Mouse (Mus musculus) ES-E14 (cell line): ENCODE results near the gene Gmppa. TPM values are rescaled to one million over a fixed set of nuclear protein-coding genes. Genes with fewer than 3 reads are reported as not detected.
A peak's percentile ranks its signal among the peaks of the same experiment; 100 is the strongest.

ENCODE experiments used
- DNase-seq: peaks from one replicate; pipeline ENCODE4 v3.0.0-alpha.2; 2013; ENCODE audit warnings: low read depth, low spot score
- H3K27ac ChIP-seq: 2 replicates; pipeline ENCODE4 v1.5.1; 2012; ENCODE audit warnings: low read depth, mild to moderate bottlenecking, low read length, moderate library complexity, mixed read lengths; ENCODE audit not compliant: poor library complexity, insufficient read depth, severe bottlenecking
- H3K36me3 ChIP-seq: 2 replicates; pipeline ENCODE4 v1.6.1; 2012; ENCODE audit warnings: mild to moderate bottlenecking, low read length, moderate library complexity, mixed read lengths; ENCODE audit not compliant: control insufficient read depth, poor library complexity, insufficient read depth, severe bottlenecking
- H3K4me1 ChIP-seq, 2 experiments: fragments of 150-350 bp in 1 of 2; sonication (generic) in 1 of 2; 2 replicates each; pipeline ENCODE4 v1.6.1; 2012; ENCODE audit warnings: low read length in 2 of 2, mild to moderate bottlenecking in 1 of 2, mixed read lengths in 1 of 2; ENCODE audit not compliant: control insufficient read depth in 2 of 2, insufficient read depth in 2 of 2, poor library complexity in 1 of 2
- H3K4me3 ChIP-seq, 2 experiments: fragments of 150-350 bp in 1 of 2; sonication (generic) in 1 of 2; 2 replicates each; pipeline ENCODE4 v1.5.1; 2012; ENCODE audit warnings: low read length in 2 of 2, low read depth in 1 of 2, mild to moderate bottlenecking in 1 of 2, mixed read lengths in 1 of 2; ENCODE audit not compliant: insufficient read depth in 1 of 2, poor library complexity in 1 of 2, severe bottlenecking in 1 of 2
- H3K9ac ChIP-seq: 2 replicates; pipeline ENCODE4 v1.6.1; 2012; ENCODE audit warnings: low read depth, mild to moderate bottlenecking, low read length, mixed read lengths; ENCODE audit not compliant: poor library complexity, insufficient read depth, severe bottlenecking
- H3K9me3 ChIP-seq: fragments of 150-350 bp; sonication (generic); 2 replicates; pipeline ENCODE4 v1.6.1; 2012; ENCODE audit warnings: low read depth, mild to moderate bottlenecking, low read length; ENCODE audit not compliant: control insufficient read depth, insufficient read depth
- CHD2 ChIP-seq: IDR thresholded peaks from 2 replicates; pipeline ENCODE4 v1.6.1; 2014; ENCODE audit warnings: mild to moderate bottlenecking, low read depth, low read length, inconsistent platforms
- HCFC1 ChIP-seq: IDR thresholded peaks from 2 replicates; pipeline ENCODE4 v1.6.1; 2012; ENCODE audit warnings: low read length, inconsistent platforms, borderline replicate concordance; ENCODE audit not compliant: insufficient read depth
- MAFK ChIP-seq: IDR thresholded peaks from 2 replicates; pipeline ENCODE4 v1.6.1; 2014; ENCODE audit warnings: mild to moderate bottlenecking, low read depth, low read length, inconsistent platforms; ENCODE audit not compliant: insufficient read depth
- ZC3H11A ChIP-seq: IDR thresholded peaks from 2 replicates; pipeline ENCODE4 v1.6.1; 2012; ENCODE audit warnings: low read depth, mild to moderate bottlenecking, inconsistent platforms, low read length, borderline replicate concordance
- ZNF384 ChIP-seq: IDR thresholded peaks from 2 replicates; pipeline ENCODE4 v1.6.1; 2012; ENCODE audit warnings: low read depth, low read length, inconsistent platforms
- in situ Hi-C, 2 experiments: fragments of 600-800 bp; cut with MboI; formaldehyde crosslinking; loops; one replicate each; pipeline ENCODE4 v1.15.1; 2025; ENCODE audit warnings: low sequenced_read_pairs in 2 of 2, inconsistent platforms in 1 of 2; ENCODE audit not compliant: unreplicated experiment in 2 of 2
- total RNA-seq: library from RNA; depleted of rRNA; stranded (reverse); fragments of 300-350 nt; gene quantifications from 2 replicates; pipeline ENCODE4 v1.2.3, GENCODE M21; 2012

Gmppa gene
- total RNA-seq, 1 experiment = 40.2 TPM

DNA sequence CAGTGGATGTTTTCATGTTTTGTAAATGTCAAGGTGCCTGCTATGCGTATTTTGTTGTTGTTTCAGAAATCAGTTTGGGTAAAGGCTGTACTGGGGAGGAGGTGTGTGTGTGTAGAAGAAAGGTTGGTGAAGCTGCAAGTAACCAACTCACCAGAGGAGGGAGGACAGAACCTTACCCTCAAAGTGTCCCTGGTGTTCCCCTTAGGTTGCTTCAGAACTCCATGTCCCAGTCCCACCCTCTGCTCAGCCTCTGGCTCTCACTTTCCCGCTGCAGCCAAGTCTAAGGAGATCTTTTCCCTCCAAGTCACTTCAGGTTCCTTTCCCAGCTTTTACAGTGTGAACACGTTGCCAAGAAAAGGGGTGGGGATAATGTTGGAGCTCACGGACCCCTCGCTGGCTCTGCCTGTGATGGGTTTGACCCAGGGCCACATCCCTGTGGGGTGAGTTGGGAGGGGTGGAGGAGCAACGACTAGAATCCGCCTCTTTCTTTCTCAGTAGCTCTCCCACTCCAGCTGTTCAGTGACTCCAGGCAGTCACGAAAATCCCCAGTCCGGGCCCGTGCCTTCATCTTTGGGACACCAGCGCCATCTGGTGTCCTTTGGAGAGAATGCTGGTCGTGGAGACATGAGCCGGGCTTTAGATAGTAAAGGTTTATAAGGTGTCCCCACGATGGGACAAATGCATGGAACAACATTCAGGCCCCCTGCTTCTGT, 31.6 kb downstream of the Gmppa start:
- Histone ChIP-seq H3K9ac (no peak overlapping the region), H3K4me3 (no peak overlapping the region)
- in situ Hi-C loops = loop anchor here (10.0 kb wide), 1 partner anchor 123 kb away; no protein-coding TSS in a partner anchor

GRCm38 (mm10) chr1:75469287-75469825, 33.6 kb downstream of the Gmppa start:
- no peak overlapping the region for H3K4me3 ChIP-seq
- DNase-seq = no peak
- no peak overlapping the region for H3K27ac ChIP-seq

More for the DNA sequence above, 31.6 kb downstream of the Gmppa start:
- no peak overlapping the region for H3K27ac ChIP-seq
- peak; percentile 82 for DNase-seq
- no peaks in the 10 kb centered on the region for H3K9me3 ChIP-seq
- H3K4me1 ChIP-seq = peaks cover 0 to 2% of the 10 kb centered on the region in 2 experiments; a peak in 1 of 4 replicates
- H3K36me3 ChIP-seq = no peaks in the 10 kb centered on the region
- TF ChIP-seq ZC3H11A (peak; percentile 80), MAFK (no peak), CHD2 (no peak)

GRCm38 (mm10) chr1:75476441-75476840, 40.7 kb downstream of the Gmppa start:
- in situ Hi-C loops = no loop called here
- Histone ChIP-seq H3K9me3 (no peaks in the 10 kb centered on the region), H3K4me1 (peaks cover 4 to 8% of the 10 kb centered on the region in 2 experiments; a peak in 2 of 4 replicates), H3K4me3 (no peak overlapping the region), H3K9ac (no peak overlapping the region), H3K27ac (no peak overlapping the region), H3K36me3 (peaks cover 27% of the 10 kb centered on the region)
- TF ChIP-seq MAFK (no peak), CHD2 (no peak), ZC3H11A (no peak), ZNF384 (no peak), HCFC1 (no peak)
- DNase-seq = no peak

More at GRCm38 (mm10) chr1:75469287-75469825, 33.6 kb downstream of the Gmppa start:
- Histone ChIP-seq H3K9ac (no peak overlapping the region), H3K4me1 (peaks cover 0 to 2% of the 10 kb centered on the region in 2 experiments; a peak in 1 of 4 replicates), H3K36me3 (peaks cover 5% of the 10 kb centered on the region), H3K9me3 (no peaks in the 10 kb centered on the region)
- in situ Hi-C loops = loop anchor here (10.0 kb wide), 1 partner anchor 125 kb away; no protein-coding TSS in a partner anchor
- TF ChIP-seq ZC3H11A = no peak
- no peak for TF ChIP-seq MAFK
- no peak for TF ChIP-seq HCFC1
- no peak for TF ChIP-seq ZNF384
- TF ChIP-seq CHD2 = no peak

- DNase-seq = peak; percentile 66
- Histone ChIP-seq H3K4me1 (peaks cover 4 to 8% of the 10 kb centered on the region in 2 experiments; a peak in 2 of 4 replicates), H3K36me3 (peaks cover 27% of the 10 kb centered on the region), H3K4me3 (peak overlapping the region; percentile 18 to 25; a peak in 2 of 4 replicates), H3K9ac (no peak overlapping the region; the same call in 1 of the 2 replicates), H3K9me3 (no peaks in the 10 kb centered on the region), H3K27ac (no peak overlapping the region)
- 0 out of 2 replicates have a peak, but pooled peaks have one; percentile 23 for TF ChIP-seq ZNF384
- TF ChIP-seq MAFK = no peak
- 0 out of 2 replicates have a peak, but pooled peaks have one; percentile 25 for TF ChIP-seq HCFC1
- TF ChIP-seq ZC3H11A = 0 out of 2 replicates have a peak, but pooled peaks have one; percentile 22
- in situ Hi-C loops = no loop called here
Measured at GRCm38 (mm10) chr1:75477264-75477965, 41.7 kb downstream of the Gmppa start.
